Mouse (Mus musculus) layer of hippocampus, postnatal 10 days (tissue): ENCODE results near the gene Fkbp7. TPM values are rescaled to one million over a fixed set of nuclear protein-coding genes. Genes with fewer than 3 reads are reported as not detected.

Source experiments
- total RNA-seq, 2 experiments: library from RNA; stranded (reverse); gene quantifications; 2 replicates each; pipeline ENCODE4 v1.2.3; 2021

Gene Fkbp7
- total RNA-seq, 2 experiments from 2014 or later, result 4.7 to 5.8 TPM

Other genes starting within 250 kb of the Fkbp7 start
- gene Prkra, start 25.1 kb downstream of the Fkbp7 start, total RNA-seq, result 10 to 100 TPM; 24.6 to 25.7 TPM
- gene Pjvk, start 24.6 kb downstream of the Fkbp7 start, total RNA-seq, result under 1 TPM; 0.85 to 0.98 TPM
- 10 to 100 TPM; 25.5 to 28.2 TPM for gene Plekha3, start 2.2 kb upstream of the Fkbp7 start, total RNA-seq